Mouse (Mus musculus) brain, embryonic 18.5 days (tissue): Measurements from ENCODE around the gene Glis3.

Source experiments
- DNase-seq: peaks from one replicate; pipeline ENCODE4 v3.0.0-alpha.2; 2012; ENCODE audit warnings: low read depth, low spot score

Gene Glis3

DNA sequence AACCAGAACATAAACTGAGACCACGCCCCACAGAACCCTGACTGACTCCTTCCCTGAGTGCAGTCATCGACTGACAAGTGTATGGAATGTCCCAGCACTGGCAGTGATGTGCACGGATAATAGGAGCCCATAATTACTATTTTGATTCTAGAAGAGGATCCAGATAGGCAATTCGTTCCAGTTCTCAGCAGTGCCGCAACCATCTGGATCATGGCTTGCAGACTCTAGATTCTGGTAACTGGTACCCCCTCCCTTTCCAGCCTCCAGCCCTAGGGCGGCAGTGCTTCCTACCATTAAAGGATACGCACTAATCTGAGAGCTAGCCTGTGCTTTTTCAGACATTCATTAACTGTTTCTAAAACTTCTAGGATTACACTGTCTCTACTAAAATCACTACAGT is 24.7 kb downstream of the Glis3 start:
- DNase-seq = no peak

DNA sequence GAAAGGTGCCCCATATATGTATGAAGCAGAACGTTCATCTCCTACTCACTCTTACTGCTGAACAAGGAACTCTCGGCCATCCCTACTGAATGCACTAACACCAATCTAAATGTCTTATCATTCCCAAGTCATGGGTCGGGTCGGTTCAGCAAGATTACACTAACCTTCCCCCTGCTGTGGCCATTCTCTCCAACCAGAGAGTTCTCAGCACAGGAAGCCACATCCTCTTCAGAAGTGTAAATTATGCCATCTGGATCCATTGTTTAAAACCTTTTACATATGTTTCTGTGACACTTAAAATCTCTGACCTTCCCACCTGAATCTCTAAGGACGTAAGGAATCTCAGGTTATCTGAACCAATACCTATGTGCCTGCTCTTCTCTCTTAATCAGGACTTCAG is 29.0 kb downstream of the Glis3 start:
- DNase-seq = no peak

DNA sequence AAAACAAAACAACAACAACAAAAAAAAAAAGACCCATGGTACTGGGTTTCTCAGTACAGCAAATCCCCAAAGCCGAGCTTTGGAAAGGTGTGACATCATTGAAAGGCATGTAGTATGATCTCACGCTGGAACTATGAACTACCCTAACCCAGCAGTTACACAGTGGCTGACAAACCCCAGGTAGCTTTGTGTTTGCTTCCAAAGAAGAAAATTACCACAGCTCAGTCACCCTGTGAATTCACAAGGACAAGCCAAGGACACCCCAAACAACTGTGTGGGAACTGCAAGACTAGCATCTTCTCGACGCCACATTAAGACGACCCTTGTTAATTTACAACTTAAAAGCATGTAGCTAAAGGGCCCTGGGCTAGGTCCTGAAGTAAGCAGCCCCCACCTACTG is 30.4 kb downstream of the Glis3 start:
- DNase-seq = no peak

DNA sequence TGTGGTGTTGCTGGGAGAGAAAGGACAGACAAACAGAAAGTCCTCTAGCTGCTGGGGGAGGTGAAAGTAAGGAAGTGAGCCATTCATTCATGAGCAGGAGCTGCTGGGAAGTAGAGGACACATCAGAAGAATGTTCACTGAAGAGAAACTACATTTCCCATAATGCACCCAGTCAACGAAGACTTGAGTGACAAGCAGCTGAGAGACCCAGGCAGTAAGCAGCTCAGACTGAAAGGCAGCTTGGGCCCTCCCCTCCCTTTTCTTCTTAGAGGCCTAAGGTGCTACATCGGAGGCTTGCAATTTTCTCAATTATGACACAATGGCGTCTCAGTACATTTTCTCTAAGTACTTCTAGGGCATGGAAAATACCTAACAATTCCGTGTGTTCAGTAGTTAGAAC is 31.0 kb downstream of the Glis3 start:
- no peak for DNase-seq

DNA sequence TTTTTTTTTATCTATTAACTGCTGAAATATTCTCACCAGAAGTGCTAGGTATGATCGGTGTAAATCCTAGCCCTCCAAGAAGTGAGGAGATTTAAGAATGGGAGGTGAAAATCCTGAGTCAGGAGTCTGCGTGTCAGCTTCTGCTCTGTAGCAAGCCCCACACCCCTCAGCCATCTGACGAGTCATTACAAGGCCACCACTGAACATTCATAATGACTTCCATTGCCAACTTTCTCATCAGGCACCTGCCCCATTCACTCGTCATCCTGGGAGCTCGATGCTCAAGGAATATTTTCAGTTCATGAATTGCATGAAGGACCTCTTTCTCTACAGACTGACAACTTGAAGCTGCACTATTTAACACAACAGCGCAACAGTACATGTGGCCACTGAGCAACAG is 32.5 kb downstream of the Glis3 start:
- no peak for DNase-seq

DNA sequence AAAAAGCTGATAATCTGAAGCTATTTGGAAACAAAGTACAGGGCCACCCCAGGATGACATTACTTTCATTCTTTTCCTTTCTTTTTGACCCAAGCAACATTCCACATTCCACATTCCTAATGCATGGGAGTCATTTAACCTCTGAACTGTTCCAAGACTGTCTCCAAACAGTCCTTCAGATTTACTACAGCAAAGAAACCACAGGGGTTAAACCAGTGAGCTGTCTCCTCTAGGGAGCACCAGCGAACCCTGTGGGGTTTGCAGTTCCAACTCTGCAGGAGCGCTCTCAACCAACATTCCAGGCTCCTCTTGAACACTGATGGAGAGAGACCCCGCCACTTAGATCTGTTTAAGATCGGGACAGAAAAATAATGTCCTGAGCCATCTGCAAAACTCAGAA is 33.6 kb downstream of the Glis3 start:
- DNase-seq = no peak

DNA sequence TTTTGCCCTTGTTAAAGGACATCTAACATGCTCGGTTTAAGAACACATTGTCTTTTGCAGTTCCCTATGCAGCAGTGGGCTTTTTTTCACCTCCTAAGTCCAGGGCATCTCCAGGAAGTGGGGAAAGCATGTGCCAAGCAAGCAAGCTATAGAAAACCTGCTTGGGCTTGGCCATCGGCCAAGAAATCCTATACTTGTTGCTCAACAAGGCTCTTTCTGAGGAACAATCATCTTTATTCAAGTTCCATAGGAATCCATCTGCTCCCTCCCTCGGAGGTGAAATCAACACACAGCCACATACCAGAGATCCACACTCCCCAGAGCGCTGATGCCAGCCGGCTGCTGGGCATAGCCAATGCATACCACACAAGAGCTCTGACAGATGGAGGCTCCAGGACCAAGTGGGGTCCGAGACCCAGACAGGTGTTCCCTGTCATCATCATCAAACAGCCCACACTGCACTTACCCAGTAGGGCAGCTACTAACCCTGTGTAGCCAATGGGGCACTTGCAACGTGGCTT is 39.0 kb downstream of the Glis3 start:
- no peak for DNase-seq

DNA sequence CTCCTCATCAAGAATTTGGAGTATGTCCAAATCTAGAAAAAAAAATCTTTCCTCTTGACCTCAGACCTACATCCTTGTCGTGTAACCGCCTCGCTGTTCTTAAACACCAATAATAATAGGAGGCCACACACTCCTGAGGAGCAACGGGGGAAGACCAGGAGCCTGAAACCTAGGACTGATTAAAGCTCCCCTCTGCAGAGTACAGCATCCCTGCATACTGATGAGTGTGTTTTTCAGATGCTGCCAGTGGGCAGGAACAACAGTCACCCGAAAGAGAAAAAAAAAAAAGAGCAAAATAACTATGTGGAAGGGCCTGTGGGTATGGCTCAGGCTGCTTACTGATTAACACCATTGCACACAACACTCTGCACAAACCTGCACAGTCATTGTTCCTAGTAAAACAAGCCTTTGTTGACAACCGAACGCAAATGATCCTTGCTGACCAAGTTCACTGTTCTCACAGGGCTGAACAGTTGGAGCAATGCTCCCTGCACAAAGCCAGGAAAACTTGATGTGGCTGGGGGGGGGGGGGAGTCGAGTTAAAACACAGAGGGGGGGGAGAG is 43.8 kb downstream of the Glis3 start:
- DNase-seq = no peak

DNA sequence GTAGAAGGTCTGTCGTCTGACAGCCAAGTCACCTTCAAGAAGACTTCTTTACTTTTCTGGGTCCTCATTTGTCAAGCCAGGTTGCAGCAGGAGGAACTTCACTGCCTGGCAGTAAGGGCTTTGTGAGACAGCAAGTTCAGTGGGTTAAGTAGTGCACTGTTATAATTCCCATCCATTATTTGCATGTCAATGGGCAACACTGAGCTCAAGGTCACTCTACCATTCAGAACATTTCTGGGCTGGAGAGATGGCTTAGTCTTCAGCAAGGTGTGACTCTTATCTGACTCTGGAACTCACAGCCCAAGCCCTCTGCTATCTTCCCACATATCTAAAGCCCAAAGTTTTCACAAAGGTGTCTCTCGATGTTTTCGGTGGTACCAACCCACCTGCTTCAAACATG is 44.9 kb downstream of the Glis3 start:
- no peak for DNase-seq

DNA sequence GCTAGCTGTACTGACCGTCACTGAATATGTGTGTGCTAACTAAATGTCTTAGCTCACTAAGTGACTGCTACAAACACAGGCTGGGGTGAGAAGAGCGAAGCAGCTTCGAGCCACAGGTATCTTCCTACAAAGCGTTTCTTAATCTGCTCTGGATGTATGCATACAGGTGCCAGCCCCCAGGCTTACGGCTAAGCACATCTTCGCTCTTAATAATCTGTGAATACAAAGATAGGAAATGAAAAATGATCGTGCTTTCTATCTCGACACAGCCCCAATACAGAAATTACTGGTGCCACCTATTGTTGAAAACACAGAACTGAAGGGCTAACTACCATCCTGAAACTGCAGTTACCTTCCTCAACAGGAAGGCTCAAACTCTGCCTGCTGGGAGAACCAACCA is 51.5 kb downstream of the Glis3 start:
- peak; percentile 66 for DNase-seq

DNA sequence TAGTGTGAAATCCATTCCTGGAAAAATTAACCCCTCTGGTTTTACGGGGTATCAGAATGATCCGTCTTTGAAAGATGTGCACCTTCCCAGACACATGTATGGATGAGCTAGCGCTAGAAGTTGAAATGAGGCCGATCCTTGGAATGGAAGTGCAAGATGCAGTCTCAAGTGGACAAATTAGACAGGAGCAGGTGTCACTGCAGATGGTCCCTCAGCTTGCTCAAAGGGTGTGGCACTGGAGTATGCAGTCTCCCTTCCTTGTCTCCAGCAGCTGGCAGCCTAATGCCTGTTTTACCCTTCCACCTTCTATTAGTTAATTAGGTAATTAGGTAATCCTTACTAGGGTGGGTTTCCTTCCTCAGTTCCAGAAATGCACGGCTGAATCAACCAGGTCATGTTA is 53.7 kb downstream of the Glis3 start:
- DNase-seq = no peak

DNA sequence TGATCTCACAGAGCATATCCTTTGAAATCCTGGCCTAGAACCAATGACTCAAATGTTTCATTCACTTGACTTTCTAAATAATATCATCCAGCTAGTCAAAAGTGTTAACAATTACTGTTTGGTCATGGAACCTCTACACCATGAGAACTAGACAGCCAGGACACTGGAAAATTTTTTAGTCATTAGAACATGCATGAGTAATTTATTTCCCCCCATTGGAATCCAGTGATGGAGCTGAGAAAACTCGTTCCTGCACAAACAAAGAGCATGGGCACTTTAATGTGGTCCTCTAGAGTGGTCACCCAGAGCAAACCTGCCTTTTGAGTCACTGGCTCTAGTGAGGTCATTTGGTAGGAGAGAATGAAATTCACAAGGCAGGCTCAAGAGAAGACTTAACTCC is 55.3 kb downstream of the Glis3 start:
- no peak for DNase-seq

DNA sequence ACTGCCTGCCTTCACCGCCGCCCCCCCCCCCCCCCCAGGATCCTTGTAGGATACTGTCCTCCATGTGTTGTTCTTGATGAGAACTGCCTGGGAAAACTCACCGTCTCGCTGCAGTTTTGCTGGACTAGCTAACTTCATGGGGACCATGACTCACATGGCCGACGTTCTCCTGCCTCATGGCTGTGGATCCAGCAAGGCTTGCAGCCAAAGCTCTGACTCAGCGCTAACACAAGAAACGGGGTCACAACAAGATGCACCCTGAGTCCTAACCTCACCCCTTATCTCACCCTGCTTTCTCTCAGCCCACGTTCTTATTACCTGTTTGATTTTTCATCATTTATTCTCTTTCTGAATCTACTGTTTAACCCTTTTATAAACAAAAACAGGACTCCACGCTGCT is 56.2 kb downstream of the Glis3 start:
- no peak for DNase-seq

DNA sequence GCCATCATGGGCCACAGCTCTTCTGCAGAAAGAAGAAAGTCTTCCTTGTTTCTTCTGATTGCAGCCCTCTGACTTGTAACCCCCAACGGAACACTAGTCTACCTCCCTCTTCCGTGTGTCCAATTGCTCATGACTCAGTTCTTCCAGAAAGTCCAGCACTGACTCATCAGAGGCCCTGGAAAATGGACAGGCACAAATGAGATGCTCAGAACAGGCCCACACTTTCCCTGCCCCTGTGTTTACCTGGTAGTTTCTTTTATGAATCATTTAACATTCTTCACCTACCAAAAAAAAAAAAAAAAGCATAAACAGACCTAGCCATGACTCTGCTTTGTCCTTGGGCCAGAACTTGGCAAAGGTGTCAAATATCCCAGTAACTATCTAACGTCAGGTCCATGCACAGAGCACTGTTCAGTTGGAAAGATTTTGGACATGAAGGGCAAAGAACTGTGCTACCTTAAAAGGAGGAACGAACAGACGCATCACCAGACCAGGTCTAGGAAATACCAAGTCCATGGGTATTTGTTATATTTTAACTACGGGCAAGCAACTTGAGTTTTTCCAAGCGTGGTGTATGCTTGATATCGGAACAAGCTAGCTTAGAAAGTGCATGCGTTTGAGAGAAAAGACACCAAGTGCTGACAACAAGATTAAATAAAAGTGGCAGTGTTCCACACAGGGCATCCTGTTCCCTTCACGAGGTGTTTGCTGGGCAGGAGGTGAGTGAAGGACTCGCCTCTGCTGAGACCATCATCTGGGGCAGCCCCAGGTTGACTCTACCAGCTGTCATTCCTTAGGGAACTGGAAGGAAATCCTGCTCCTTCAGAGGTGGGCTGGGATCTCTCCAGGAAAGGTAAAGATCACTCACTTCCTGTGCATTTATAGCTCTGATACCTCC is 58.0 kb downstream of the Glis3 start:
- no peak for DNase-seq

DNA sequence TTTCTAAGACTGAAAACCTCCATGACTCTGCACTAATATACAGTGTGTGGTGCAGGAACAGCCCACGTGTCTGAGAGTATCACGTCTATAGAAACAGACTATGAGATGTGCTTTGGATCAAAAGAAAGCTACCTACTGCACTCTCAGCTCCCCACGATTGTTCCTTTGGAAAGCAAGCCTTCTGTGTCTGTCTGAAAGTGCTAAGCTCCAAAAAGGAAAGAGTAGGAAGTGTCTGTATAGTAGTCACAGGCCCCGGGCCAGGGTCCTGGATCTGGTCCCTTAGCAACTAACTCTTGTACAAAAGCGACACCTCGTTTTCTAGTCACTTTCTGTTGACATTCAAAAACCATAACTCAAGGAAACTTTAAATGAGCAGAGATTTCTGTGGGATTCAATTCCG is 62.1 kb downstream of the Glis3 start:
- DNase-seq = no peak

DNA sequence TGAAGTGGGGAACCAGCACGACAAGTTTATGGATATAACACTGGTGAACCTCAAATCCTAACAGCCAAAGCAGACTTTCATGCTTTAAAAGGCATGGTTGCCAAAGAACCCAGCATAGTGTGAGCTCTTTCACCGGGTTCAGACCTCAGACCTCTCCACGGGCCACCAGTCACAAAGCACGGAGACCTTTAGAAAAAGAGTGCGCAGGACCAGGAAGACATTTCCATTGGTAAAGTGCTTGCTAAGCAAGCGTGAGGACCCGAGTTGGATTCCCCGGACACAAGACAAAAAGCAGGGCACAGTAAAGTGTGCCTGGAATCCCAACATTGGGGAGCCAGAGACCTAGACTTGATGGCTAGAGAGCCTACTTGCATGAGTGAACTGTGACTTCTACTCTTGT is 62.7 kb downstream of the Glis3 start:
- no peak for DNase-seq

DNA sequence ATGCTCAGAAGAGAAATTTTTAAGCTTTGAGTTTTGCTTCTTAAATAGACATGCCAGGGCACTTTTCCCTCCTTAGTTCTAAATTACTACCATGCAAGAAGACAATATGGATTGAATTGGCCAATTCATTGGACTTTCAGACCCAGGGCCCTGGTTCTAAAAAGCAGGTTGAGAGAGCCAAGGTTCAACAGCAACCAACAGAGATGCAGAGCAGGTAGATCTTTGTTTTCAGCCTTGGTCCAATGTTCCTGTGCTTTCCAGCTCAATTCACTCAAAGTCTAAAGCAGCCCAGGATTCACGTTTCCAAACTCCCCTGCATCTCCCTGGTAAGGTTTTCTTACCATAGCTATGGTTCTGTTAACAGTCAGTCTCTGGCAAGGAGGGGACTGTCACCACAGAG is 63.4 kb downstream of the Glis3 start:
- DNase-seq = no peak

DNA sequence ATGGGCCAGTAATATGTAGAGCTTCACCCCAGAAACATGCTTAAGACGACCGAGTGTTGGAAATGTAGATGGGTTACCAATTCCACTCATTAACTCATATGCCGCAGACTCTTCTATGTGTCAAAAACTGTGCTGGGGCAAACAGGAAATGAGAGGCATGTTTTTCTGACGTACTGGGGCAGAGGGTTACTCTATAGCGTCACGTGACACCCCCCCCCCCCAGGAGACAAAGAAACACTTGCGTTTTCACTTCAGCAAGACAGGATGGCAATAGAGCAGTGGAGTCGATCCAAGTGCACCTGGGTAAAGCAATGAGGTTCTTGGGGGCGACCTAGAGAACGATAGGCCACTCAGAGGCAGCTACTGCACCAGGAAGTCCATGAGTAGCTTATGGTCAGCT is 67.6 kb downstream of the Glis3 start:
- no peak for DNase-seq

DNA sequence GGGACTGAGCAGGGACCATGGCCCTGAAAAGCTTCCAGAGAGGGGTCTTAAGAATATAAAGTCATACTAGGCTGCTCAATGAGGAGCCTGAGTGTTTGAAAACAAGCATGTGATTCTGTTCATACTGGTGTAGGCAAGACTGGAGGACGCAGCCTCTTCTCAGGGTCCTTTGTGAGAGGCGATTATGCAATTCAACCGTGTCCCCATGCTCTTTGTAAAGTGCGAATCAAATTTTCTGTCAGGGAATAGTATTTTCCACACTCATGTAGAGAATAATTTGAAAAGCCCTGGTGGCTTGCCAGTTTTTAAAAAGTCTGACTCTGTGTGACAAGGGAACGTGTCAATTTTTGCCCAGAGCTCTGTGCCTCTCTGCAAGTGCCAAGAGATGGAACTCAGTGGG is 71.1 kb downstream of the Glis3 start:
- DNase-seq = no peak

DNA sequence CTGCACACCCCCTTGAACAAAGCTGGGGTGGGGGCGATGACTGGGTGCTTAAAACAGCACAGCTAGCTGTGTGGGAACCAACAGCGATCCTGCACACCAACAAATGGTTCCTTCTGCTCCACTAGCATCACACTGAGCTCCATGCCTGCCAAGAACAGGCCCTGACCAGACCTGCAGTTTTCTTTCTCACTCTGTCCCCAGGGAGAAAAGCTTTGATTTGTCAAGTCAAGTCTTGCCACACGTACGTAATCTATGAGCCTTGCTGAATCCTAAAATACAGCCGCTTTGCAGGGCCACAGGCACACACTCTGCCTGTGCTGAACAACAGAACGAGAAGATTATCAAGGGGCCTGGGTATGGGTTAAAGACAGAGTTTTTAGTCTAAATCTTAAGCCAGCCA is 71.6 kb downstream of the Glis3 start:
- no peak for DNase-seq

DNA sequence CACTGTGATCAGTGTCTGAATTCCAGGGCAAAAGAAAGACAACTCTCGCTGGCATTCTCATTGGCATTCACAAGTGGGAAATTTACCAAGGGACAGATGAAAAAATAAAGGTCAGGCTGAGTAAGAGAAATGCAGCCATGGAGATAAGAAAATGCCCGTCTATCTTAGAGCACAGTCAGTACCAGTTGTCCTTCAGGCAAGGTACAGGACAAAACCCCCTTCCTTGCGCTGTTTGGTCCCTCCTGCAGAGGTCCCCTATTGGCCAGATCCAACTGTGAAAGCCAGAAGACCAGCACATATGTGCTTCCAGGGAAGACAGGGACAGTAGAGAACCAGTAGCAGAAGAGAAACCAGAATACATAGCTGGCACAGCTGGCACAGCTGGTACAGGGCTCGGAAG is 79.0 kb downstream of the Glis3 start:
- no peak for DNase-seq

DNA sequence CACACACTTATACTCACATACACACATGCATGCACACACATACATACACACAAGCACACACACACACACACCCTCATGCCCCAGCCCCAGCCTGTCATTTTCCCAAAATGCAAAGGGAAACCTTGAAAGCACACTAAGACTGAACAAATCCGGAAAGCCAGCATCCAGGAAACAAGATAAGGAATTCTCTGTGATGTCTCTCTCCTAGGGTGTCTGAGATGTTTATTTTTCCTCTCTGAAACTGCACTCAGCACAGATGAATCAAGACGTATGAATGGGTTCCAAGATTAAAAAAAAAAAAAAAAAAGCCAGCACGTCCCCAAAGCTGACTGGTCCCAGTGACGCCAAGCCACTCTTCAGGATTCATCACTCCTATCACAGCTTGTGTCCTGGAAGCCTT is 85.7 kb downstream of the Glis3 start:
- no peak for DNase-seq

DNA sequence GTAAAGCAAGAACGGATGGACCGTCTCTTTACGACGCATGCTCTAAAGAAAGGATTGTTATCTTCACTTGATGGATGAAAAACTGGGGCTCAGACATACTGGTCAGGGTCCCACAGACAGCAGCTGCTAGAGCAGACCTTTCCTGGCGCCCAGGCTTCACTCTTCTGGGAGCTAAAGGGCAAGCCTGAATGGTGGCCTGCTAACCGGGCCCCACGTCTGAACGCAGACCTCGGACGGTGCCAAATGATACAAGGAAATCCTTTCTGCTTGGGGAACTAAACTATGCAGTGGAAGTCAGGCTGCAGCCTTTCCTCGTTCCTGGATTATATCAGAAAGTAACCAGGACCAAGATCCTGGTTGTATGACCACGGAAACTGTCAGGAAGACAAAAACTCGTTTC is 86.9 kb downstream of the Glis3 start:
- no peak for DNase-seq
